Mouse (Mus musculus) liver, embryonic 13.5 days (tissue): ENCODE results near the gene Oas1c. TPM values are rescaled to one million over a fixed set of nuclear protein-coding genes. Genes with fewer than 3 reads are reported as not detected.

Experiments
- ATAC-seq: fragments of 200-750 bp; cut with Nextera tagmentation; 2 replicates; pipeline ENCODE4 v1.8.0; 2017; ENCODE audit warnings: low read depth, mild to moderate bottlenecking, moderate number of reproducible peaks, moderate library complexity
- DNase-seq: peaks from one replicate; pipeline ENCODE4 v3.0.0; 2022
- H3K27ac ChIP-seq: fragments of 300-500 bp; sonication (generic); 2 replicates; pipeline ENCODE4 v1.5.1; 2015; ENCODE audit warnings: moderate library complexity, mild to moderate bottlenecking, inconsistent platforms
- H3K27me3 ChIP-seq: fragments of 300-500 bp; sonication (generic); 2 replicates; pipeline ENCODE4 v1.6.1; 2015; ENCODE audit warnings: mild to moderate bottlenecking, inconsistent platforms
- H3K36me3 ChIP-seq: fragments of 300-500 bp; sonication (generic); 2 replicates; pipeline ENCODE4 v1.6.1; 2015; ENCODE audit warnings: mild to moderate bottlenecking, inconsistent platforms
- H3K4me1 ChIP-seq: fragments of 300-500 bp; sonication (generic); replicated peaks from 2 replicates; pipeline ENCODE4 v1.6.1; 2015; ENCODE audit warnings: inconsistent platforms
- H3K4me2 ChIP-seq: fragments of 300-500 bp; sonication (generic); 2 replicates; pipeline ENCODE4 v1.6.1; 2015; ENCODE audit warnings: inconsistent platforms, mild to moderate bottlenecking, moderate library complexity
- H3K4me3 ChIP-seq: fragments of 300-500 bp; sonication (generic); replicated peaks from 2 replicates; pipeline ENCODE4 v1.5.1; 2015; ENCODE audit warnings: mild to moderate bottlenecking, inconsistent platforms
- H3K9ac ChIP-seq: fragments of 300-500 bp; sonication (generic); 2 replicates; pipeline ENCODE4 v1.6.1; 2015; ENCODE audit warnings: mild to moderate bottlenecking, inconsistent platforms
- H3K9me3 ChIP-seq: fragments of 300-500 bp; sonication (generic); replicated peaks from 2 replicates; pipeline ENCODE4 v1.6.1; 2016; ENCODE audit warnings: inconsistent platforms
- WGBS: fragments of 180-500 bp; shearing (Covaris S2); methylation state at CpG from one replicate; pipeline ENCODE4 v1.1.7; 2015; ENCODE audit not compliant: insufficient replicate concordance; 5-methylcytosine and 5-hydroxymethylcytosine counted together
- polyA plus RNA-seq: library from polyadenylated mRNA; unstranded; fragments of >200 nt; fragmentation: Nextera tagmentation; extraction: Ambion mirVana; gene quantifications from 2 replicates; pipeline ENCODE4 v1.2.1, GENCODE M21; 2015

Oas1c gene
- polyA plus RNA-seq, result 0.08 and 0.22 TPM in 2 replicates

GRCm38 (mm10) chr5:120811951-120812819 lies at the start of gene Oas1c:
TSS of gene Oas1c (minus strand) at chr5:120812514.
- Histone ChIP-seq H3K4me3 (peak within 1 kb of the TSS; percentile 68), H3K27ac (no peak within 1 kb of the TSS), H3K9ac (peak within 1 kb of the TSS; percentile 74), H3K27me3 (no peaks in the 10 kb centered on the region), H3K4me1 (peaks cover 16% of the 10 kb centered on the region), H3K9me3 (no peaks in the 10 kb centered on the region), H3K36me3 (no peaks in the 10 kb centered on the region), H3K4me2 (peak within 1 kb of the TSS; percentile 76)
- ATAC-seq (peak; percentile 89), DNase-seq (peak; percentile 66)
- WGBS, result 8% methylated on average over 18 of the region's 18 CpGs

- no peak within 1 kb of the TSS for H3K4me2 ChIP-seq
- no peak for DNase-seq
- H3K36me3 ChIP-seq, result no peaks in the 10 kb centered on the region
- H3K27me3 ChIP-seq, result no peaks in the 10 kb centered on the region
- H3K9me3 ChIP-seq, result no peaks in the 10 kb centered on the region
- no peak within 1 kb of the TSS for H3K4me3 ChIP-seq
- no peak within 1 kb of the TSS for H3K9ac ChIP-seq
- no peaks in the 10 kb centered on the region for H3K4me1 ChIP-seq
- WGBS, result 30% methylated on average over 4 of the region's 4 CpGs
- ATAC-seq, result no peak
- H3K27ac ChIP-seq, result no peak within 1 kb of the TSS
Measured at GRCm38 (mm10) chr5:120861121-120861520, 48.8 kb upstream of the Oas1c start, which contains the start of gene Oas1h. TSS of gene Oas1h (plus strand) at chr5:120861421.

GRCm38 (mm10) chr5:120859241-120859640 lies 46.9 kb upstream of the Oas1c start:
- DNase-seq, result no peak
- Histone ChIP-seq H3K9ac (no peak overlapping the region), H3K4me2 (no peak overlapping the region), H3K4me1 (no peaks in the 10 kb centered on the region), H3K4me3 (no peak overlapping the region), H3K27ac (no peak overlapping the region), H3K9me3 (0 out of 2 replicates have a peak, but pooled peaks cover 1% of the 10 kb centered on the region), H3K36me3 (no peaks in the 10 kb centered on the region), H3K27me3 (no peaks in the 10 kb centered on the region)
- 35% methylated on average over 2 of the region's 2 CpGs for WGBS
- no peak for ATAC-seq

GRCm38 (mm10) chr5:120849601-120850136 lies 37.4 kb upstream of the Oas1c start:
- Histone ChIP-seq H3K9me3 (0 out of 2 replicates have a peak, but pooled peaks cover 3% of the 10 kb centered on the region), H3K4me3 (no peak overlapping the region), H3K4me2 (no peak overlapping the region), H3K4me1 (no peaks in the 10 kb centered on the region), H3K36me3 (no peaks in the 10 kb centered on the region), H3K27ac (no peak overlapping the region), H3K9ac (no peak overlapping the region), H3K27me3 (no peaks in the 10 kb centered on the region)
- no peak for ATAC-seq
- no peak for DNase-seq
- WGBS, result 52% methylated on average over 3 of the region's 3 CpGs

GRCm38 (mm10) chr5:120847067-120847466 lies 34.8 kb upstream of the Oas1c start, which contains the start of gene Oas1f:
TSS of gene Oas1f (plus strand) at chr5:120847367.
- ATAC-seq (no peak), DNase-seq (no peak)
- WGBS, result 53% methylated on average over 4 of the region's 4 CpGs

GRCm38 (mm10) chr5:120844713-120845112 lies 32.4 kb upstream of the Oas1c start:
- H3K4me2 ChIP-seq, result no peak overlapping the region
- DNase-seq, result no peak
- no peaks in the 10 kb centered on the region for H3K27me3 ChIP-seq
- H3K4me3 ChIP-seq, result no peak overlapping the region
- no peak overlapping the region for H3K9ac ChIP-seq
- H3K36me3 ChIP-seq, result no peaks in the 10 kb centered on the region
- no peak for ATAC-seq
- no peak overlapping the region for H3K27ac ChIP-seq
- no peaks in the 10 kb centered on the region for H3K9me3 ChIP-seq
- H3K4me1 ChIP-seq, result no peaks in the 10 kb centered on the region
- WGBS, result 64% methylated on average over 3 of the region's 3 CpGs

More at GRCm38 (mm10) chr5:120847067-120847466, 34.8 kb upstream of the Oas1c start, which contains the start of gene Oas1f:
- no peak within 1 kb of the TSS for H3K27ac ChIP-seq
- H3K9ac ChIP-seq, result no peak within 1 kb of the TSS
- H3K4me2 ChIP-seq, result no peak within 1 kb of the TSS
- no peaks in the 10 kb centered on the region for H3K36me3 ChIP-seq
- H3K9me3 ChIP-seq, result no peaks in the 10 kb centered on the region
- no peaks in the 10 kb centered on the region for H3K27me3 ChIP-seq
- H3K4me1 ChIP-seq, result no peaks in the 10 kb centered on the region
- H3K4me3 ChIP-seq, result no peak within 1 kb of the TSS

- H3K36me3 ChIP-seq, result no peaks in the 10 kb centered on the region
- H3K27me3 ChIP-seq, result peaks cover 13% of the 10 kb centered on the region
- no peak overlapping the region for H3K27ac ChIP-seq
- WGBS, result 9% methylated on average over 8 of the region's 8 CpGs
- ATAC-seq, result no peak
- no peaks in the 10 kb centered on the region for H3K9me3 ChIP-seq
- DNase-seq, result no peak
- no peak overlapping the region for H3K4me2 ChIP-seq
- no peak overlapping the region for H3K9ac ChIP-seq
- no peaks in the 10 kb centered on the region for H3K4me1 ChIP-seq
- H3K4me3 ChIP-seq, result no peak overlapping the region
Measured at GRCm38 (mm10) chr5:120836731-120837585, 24.6 kb upstream of the Oas1c start.

GRCm38 (mm10) chr5:120833335-120834280 lies 21.3 kb upstream of the Oas1c start:
- no peak overlapping the region for H3K4me3 ChIP-seq
- WGBS, result 16% methylated on average over 17 of the region's 17 CpGs
- DNase-seq (no peak), ATAC-seq (no peak)
- no peaks in the 10 kb centered on the region for H3K9me3 ChIP-seq
- no peaks in the 10 kb centered on the region for H3K36me3 ChIP-seq
- no peak overlapping the region for H3K9ac ChIP-seq
- no peak overlapping the region for H3K4me2 ChIP-seq
- H3K27me3 ChIP-seq, result peaks cover 13% of the 10 kb centered on the region
- H3K4me1 ChIP-seq, result no peaks in the 10 kb centered on the region
- H3K27ac ChIP-seq, result no peak overlapping the region

- Histone ChIP-seq H3K36me3 (no peaks in the 10 kb centered on the region), H3K4me1 (no peaks in the 10 kb centered on the region), H3K27me3 (peaks cover 13% of the 10 kb centered on the region), H3K9me3 (no peaks in the 10 kb centered on the region), H3K27ac (no peak overlapping the region), H3K4me2 (no peak overlapping the region), H3K9ac (no peak overlapping the region), H3K4me3 (no peak overlapping the region)
- no peak for ATAC-seq
- WGBS, result 44% methylated on average over 4 of the region's 4 CpGs
- no peak for DNase-seq
Measured at GRCm38 (mm10) chr5:120831031-120831430, 18.7 kb upstream of the Oas1c start.

- H3K9me3 ChIP-seq, result no peaks in the 10 kb centered on the region
- no peak for DNase-seq
- H3K9ac ChIP-seq, result no peak overlapping the region
- ATAC-seq, result no peak
- no peaks in the 10 kb centered on the region for H3K4me1 ChIP-seq
- no peaks in the 10 kb centered on the region for H3K27me3 ChIP-seq
- H3K27ac ChIP-seq, result no peak overlapping the region
- no peak overlapping the region for H3K4me2 ChIP-seq
- H3K4me3 ChIP-seq, result no peak overlapping the region
- no peaks in the 10 kb centered on the region for H3K36me3 ChIP-seq
Measured at GRCm38 (mm10) chr5:120818999-120819398, 6.7 kb upstream of the Oas1c start.
